Mouse (Mus musculus): ENCODE results near the gene March10. TPM values are rescaled to one million over a fixed set of nuclear protein-coding genes. Genes with fewer than 3 reads are reported as not detected.

Gene March10
- polyA plus RNA-seq, 1 experiment from 2014 or later, result not detected

DNA sequence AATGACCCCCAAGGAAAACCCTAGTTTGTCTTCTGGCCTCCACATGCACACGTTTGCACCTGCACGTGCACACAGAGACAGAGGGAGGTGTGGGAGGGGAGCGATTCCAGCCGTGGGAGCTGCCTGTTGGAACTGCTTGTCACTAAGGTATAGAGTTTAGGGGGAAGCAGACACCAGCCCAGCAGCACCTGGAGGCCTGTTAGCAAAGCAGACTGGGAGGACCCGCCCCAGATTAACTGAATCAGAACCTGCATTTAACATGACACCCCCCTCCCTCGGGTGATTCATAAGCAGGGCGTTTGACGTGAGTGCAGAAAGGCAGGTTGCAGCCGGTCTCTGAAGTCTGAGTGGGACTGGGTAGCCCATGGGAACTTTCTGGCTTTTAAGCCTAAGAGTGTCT lies 126.6 kb downstream of the March10 start:
- no peak for ATAC-seq (replicated peaks; ENCODE audit: insufficient number of reproducible peaks, insufficient read depth, low FRiP score, low read depth)
- no peaks in the 10 kb centered on the region for H3K36me3 ChIP-seq
- H3K9me3 ChIP-seq (replicated peaks), result no peaks in the 10 kb centered on the region
- 68% methylated on average over 9 of the region's 9 CpGs for whole genome bisulfite sequencing
- no peak overlapping the region for H3K27ac ChIP-seq
- H3K4me2 ChIP-seq, result no peak overlapping the region
- H3K27me3 ChIP-seq, result no peaks in the 10 kb centered on the region
- no peak overlapping the region for H3K9ac ChIP-seq
- no peak overlapping the region for H3K4me3 ChIP-seq
- H3K4me1 ChIP-seq (replicated peaks), result peaks cover 31% of the 10 kb centered on the region

DNA sequence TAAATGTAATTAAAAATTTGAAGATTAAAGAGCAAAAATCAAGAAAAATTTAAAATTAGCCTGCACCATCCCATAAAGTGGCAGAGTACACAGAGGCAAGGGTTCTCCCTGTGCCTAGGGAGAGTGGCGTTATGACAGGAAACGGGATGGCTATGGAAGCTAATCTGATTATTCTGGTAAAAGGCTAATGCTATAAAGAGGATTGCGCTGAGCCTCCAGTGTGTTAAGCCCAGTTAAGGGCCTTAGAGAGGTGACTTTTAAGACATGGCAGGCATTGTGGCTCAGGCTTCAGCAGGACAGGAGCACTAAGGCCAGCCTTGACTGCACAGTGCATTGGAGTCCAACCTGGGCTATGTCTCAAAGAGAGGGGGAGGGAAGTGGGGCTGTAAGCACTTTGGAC lies 129.4 kb downstream of the March10 start:
- Histone ChIP-seq H3K4me2 (no peak overlapping the region), H3K4me1 (replicated peaks) (peaks cover 10% of the 10 kb centered on the region), H3K27ac (no peak overlapping the region), H3K27me3 (no peaks in the 10 kb centered on the region), H3K4me3 (no peak overlapping the region), H3K9ac (no peak overlapping the region), H3K9me3 (replicated peaks) (no peaks in the 10 kb centered on the region), H3K36me3 (no peaks in the 10 kb centered on the region)
- ATAC-seq (replicated peaks; ENCODE audit: insufficient number of reproducible peaks, insufficient read depth, low FRiP score, low read depth), result no peak
- WGBS, result 91% methylated on average over 3 of the region's 3 CpGs

DNA sequence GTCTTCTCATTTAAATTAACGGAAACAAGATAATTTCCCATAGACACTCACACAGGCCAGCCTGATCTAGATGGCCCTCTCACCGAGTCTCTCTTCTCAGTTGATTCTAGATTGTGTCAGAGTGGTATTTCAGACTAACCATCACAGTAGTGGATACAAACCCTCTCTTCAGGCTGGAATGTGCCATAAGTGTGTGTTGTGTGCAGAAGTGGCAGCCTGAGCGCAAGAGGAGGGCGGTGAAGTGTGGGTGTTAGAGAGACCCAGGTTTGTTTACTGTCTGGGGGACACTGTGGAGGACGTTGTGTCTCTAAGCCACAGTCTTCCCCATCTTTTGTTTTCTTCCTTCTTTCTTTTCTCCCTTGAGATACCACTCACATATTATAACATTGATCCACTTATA lies 133.0 kb downstream of the March10 start:
- no peaks in the 10 kb centered on the region for H3K27me3 ChIP-seq
- WGBS, result 58% methylated on average over 5 of the region's 5 CpGs
- H3K4me3 ChIP-seq, result no peak overlapping the region
- ATAC-seq (replicated peaks; ENCODE audit: insufficient number of reproducible peaks, insufficient read depth, low FRiP score, low read depth), result no peak
- no peaks in the 10 kb centered on the region for H3K36me3 ChIP-seq
- no peaks in the 10 kb centered on the region for H3K4me1 ChIP-seq (replicated peaks)
- H3K4me2 ChIP-seq, result no peak overlapping the region
- no peak overlapping the region for H3K9ac ChIP-seq
- H3K9me3 ChIP-seq (replicated peaks), result no peaks in the 10 kb centered on the region
- H3K27ac ChIP-seq, result no peak overlapping the region

DNA sequence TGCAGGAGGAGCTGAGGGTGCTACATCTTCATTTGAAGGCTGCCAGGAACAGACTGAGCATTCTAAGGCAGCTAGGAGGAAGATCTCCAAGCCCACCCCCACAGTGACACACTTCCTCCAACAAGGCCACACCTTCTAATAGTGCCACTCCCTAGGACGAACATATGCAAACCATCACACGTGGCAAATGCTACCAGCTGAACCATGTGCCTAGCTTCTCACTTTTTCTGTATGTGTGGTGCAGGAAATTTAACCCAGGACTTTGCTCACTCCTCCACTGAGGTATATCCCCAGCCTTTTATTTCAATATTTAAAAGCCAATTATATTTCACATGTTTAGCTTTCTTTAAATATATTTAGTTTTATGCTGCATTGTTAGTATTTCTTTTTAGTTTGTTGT lies 135.4 kb downstream of the March10 start:
- H3K9me3 ChIP-seq (replicated peaks), result no peaks in the 10 kb centered on the region
- H3K4me1 ChIP-seq (replicated peaks), result no peaks in the 10 kb centered on the region
- 68% methylated on average over 2 of the region's 2 CpGs for WGBS
- H3K36me3 ChIP-seq, result no peaks in the 10 kb centered on the region
- H3K27me3 ChIP-seq, result no peaks in the 10 kb centered on the region
- no peak for ATAC-seq (replicated peaks; ENCODE audit: insufficient number of reproducible peaks, insufficient read depth, low FRiP score, low read depth)
- no peak overlapping the region for H3K4me3 ChIP-seq
- H3K27ac ChIP-seq, result no peak overlapping the region
- no peak overlapping the region for H3K9ac ChIP-seq
- H3K4me2 ChIP-seq, result no peak overlapping the region

DNA sequence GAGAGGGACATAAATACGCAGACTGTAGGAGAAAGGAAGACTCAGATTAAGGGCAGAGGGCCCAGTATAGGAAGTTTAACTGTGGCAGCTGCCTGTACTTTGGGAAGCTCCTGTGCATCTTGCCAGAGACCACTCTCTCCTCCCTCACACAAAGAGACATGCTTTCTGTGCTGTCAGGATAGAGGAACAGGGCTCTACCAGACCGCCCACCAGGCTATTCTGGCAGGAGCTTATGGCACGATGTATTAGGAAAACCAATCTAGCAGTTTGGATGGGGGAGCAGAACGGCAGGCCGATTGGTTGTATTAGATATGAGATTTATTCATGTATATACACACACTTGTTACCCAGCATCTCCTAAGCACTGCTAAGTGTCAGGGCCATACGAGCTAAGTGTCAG lies 138.8 kb downstream of the March10 start:
- Histone ChIP-seq H3K27ac (no peak overlapping the region), H3K9ac (no peak overlapping the region), H3K4me3 (no peak overlapping the region), H3K4me2 (no peak overlapping the region), H3K36me3 (no peaks in the 10 kb centered on the region), H3K9me3 (replicated peaks) (no peaks in the 10 kb centered on the region), H3K27me3 (no peaks in the 10 kb centered on the region), H3K4me1 (replicated peaks) (peaks cover 21% of the 10 kb centered on the region)
- WGBS, result 95% methylated on average over 6 of the region's 6 CpGs
- no peak for ATAC-seq (replicated peaks; ENCODE audit: insufficient number of reproducible peaks, insufficient read depth, low FRiP score, low read depth)

DNA sequence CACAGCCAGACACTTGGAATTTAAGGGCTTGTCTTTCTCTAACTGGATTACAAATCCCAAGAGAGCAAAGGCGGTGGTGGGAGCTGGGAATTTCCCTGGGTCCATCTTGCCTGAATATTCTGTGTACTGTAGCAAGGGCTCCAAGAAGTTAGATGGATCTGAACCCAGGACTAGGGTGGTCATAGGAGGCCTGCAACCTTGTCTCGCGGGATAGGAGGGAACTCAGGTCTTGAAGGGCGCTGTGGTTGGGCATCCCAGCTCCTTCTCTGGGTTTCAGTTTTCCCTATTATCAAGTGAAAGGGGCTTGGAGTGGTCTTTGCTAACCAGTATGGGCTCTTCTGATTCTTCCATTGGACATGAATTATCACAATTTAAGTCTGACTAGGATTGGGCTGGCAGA lies 140.4 kb downstream of the March10 start:
- Histone ChIP-seq H3K9ac (no peak overlapping the region), H3K9me3 (replicated peaks) (no peaks in the 10 kb centered on the region), H3K4me2 (no peak overlapping the region), H3K27me3 (no peaks in the 10 kb centered on the region), H3K4me3 (no peak overlapping the region), H3K4me1 (replicated peaks) (peaks cover 36% of the 10 kb centered on the region), H3K27ac (no peak overlapping the region), H3K36me3 (no peaks in the 10 kb centered on the region)
- no peak for ATAC-seq (replicated peaks; ENCODE audit: insufficient number of reproducible peaks, insufficient read depth, low FRiP score, low read depth)
- WGBS, result 91% methylated on average over 4 of the region's 4 CpGs

DNA sequence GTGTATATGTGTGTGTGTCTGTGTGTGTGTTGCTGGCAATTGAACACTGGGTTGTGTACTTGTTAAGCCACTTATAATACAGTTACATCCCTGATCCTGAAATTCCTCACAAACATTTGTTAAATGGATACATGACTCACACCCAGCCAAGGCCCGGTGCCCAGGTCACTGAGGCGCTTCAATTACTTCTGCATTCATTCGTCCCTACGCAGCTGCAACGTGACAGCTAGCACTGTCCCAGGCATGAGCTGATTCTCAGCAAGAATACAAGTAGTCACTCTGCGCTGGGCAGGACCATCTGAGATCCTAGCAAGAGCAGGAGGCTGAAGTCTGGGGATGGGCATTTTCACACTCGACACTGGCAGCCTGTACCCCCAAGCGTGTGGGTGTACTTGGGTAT lies 141.2 kb downstream of the March10 start:
- Histone ChIP-seq H3K27ac (no peak overlapping the region), H3K4me3 (no peak overlapping the region), H3K27me3 (no peaks in the 10 kb centered on the region), H3K9me3 (replicated peaks) (no peaks in the 10 kb centered on the region), H3K9ac (no peak overlapping the region), H3K36me3 (no peaks in the 10 kb centered on the region), H3K4me2 (no peak overlapping the region), H3K4me1 (replicated peaks) (peaks cover 39% of the 10 kb centered on the region)
- WGBS, result 78% methylated on average over 8 of the region's 8 CpGs
- no peak for ATAC-seq (replicated peaks; ENCODE audit: insufficient number of reproducible peaks, insufficient read depth, low FRiP score, low read depth)

DNA sequence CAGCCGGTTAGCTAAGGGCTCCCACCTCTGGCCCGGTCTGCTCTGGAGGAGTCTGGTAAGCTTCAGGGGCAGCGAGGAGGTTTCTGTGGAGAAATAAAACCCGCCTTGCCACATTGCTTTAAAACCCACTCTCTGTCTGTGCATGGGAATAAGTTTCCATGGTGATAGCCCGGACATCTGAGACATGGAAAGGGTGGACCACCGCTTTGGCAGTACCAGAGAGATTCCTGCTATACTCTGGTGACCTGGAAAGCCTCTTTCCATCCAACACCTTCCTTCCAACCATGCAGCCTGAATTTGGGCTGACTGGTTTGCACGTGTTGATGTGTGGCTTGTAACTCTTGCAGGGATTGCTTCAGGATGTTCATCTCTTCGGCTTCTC lies 142.9 kb downstream of the March10 start:
- Histone ChIP-seq H3K4me2 (no peak overlapping the region; the same call in 1 of the 2 replicates), H3K4me3 (no peak overlapping the region), H3K27ac (peak overlapping the region; percentile 58), H3K27me3 (no peaks in the 10 kb centered on the region), H3K4me1 (replicated peaks) (peaks cover 47% of the 10 kb centered on the region), H3K36me3 (no peaks in the 10 kb centered on the region), H3K9ac (no peak overlapping the region), H3K9me3 (replicated peaks) (no peaks in the 10 kb centered on the region)
- WGBS, result 27% methylated on average over 8 of the region's 8 CpGs
- ATAC-seq (replicated peaks; ENCODE audit: insufficient number of reproducible peaks, insufficient read depth, low FRiP score, low read depth), result no peak

DNA sequence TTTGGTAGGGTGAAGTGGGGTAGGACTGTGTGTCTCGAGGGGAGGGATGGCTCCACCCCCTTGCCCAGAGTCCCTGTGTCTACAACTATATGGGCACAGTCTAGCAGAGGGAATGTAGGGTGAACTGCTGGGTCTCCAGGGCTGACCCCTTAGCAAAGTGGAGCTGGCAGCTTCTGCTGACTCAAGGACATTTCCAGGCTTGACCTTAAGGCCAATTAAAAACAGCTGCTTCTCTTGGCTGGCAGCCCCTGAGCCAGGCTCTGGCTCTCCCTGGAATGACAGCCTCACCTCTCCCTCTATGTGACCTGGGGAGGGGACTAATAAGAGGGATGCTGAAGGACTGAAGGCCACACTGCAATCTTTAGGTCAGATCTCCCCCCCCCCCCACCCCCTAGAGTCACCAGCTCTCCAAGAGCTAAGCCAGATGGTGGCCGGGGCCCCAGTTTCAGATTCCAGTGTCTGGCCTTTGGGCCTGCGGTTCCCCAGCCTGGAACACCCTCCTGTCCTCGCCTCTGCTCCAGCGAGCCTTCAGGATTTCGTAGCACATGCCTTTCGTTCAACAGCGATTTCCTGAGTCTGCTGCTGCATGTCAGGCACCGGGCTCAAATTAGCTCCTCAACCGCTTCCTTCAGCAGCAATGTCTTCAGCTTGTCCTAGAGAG lies 143.4 kb downstream of the March10 start:
- 10% methylated on average over 10 of the region's 10 CpGs for WGBS
- H3K27me3 ChIP-seq, result no peaks in the 10 kb centered on the region

DNA sequence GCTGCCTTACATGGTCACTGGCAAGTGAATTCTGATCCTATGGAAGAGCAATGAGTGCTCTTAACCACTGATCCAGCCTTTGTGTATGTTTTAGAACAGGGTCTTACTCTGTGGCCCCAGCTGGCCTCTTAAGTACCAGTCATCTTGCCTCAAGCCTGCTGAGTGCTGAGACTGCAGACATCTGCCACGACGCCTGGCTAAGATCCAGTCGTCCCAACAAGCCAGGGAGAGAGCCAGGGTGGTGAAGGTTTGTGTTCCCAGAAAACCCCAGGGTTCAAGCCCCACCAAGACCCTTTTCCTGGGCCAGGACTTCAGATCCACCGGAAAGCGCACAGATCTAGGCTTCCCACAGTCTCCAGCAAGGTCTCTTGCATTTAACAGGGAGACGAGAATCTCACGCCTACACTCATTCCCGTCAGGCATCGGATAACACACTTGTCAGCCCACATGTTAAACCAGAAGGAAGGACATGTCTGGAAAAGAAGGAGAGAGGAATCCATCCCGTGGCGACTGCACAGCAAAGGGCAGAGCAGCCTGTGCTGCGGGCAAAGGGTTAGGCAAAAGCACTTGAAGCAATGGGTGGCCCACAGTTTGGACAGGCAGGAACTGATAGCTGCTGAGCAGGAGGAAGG lies 144.1 kb downstream of the March10 start:
- WGBS, result 31% methylated on average over 12 of the region's 12 CpGs
- ATAC-seq (replicated peaks; ENCODE audit: insufficient number of reproducible peaks, insufficient read depth, low FRiP score, low read depth), result no peak
- peaks cover 48% of the 10 kb centered on the region for H3K4me1 ChIP-seq (replicated peaks)
- no peaks in the 10 kb centered on the region for H3K27me3 ChIP-seq
- H3K4me3 ChIP-seq, result no peak overlapping the region
- peak overlapping the region; percentile 36 for H3K9ac ChIP-seq
- no peaks in the 10 kb centered on the region for H3K36me3 ChIP-seq
- no peak overlapping the region for H3K4me2 ChIP-seq
- H3K27ac ChIP-seq, result peak overlapping the region; percentile 58
- no peaks in the 10 kb centered on the region for H3K9me3 ChIP-seq (replicated peaks)

More for the DNA sequence above, 143.4 kb downstream of the March10 start:
- Histone ChIP-seq H3K36me3 (no peaks in the 10 kb centered on the region), H3K4me1 (replicated peaks) (peaks cover 48% of the 10 kb centered on the region), H3K9ac (0 out of 2 replicates have a peak overlapping the region, but pooled peaks have one; percentile 36), H3K4me3 (no peak overlapping the region), H3K4me2 (peak overlapping the region; percentile 2; the same call in 1 of the 2 replicates), H3K9me3 (replicated peaks) (no peaks in the 10 kb centered on the region), H3K27ac (peak overlapping the region; percentile 58)
- peak; percentile 59 for ATAC-seq (replicated peaks; ENCODE audit: insufficient number of reproducible peaks, insufficient read depth, low FRiP score, low read depth)

DNA sequence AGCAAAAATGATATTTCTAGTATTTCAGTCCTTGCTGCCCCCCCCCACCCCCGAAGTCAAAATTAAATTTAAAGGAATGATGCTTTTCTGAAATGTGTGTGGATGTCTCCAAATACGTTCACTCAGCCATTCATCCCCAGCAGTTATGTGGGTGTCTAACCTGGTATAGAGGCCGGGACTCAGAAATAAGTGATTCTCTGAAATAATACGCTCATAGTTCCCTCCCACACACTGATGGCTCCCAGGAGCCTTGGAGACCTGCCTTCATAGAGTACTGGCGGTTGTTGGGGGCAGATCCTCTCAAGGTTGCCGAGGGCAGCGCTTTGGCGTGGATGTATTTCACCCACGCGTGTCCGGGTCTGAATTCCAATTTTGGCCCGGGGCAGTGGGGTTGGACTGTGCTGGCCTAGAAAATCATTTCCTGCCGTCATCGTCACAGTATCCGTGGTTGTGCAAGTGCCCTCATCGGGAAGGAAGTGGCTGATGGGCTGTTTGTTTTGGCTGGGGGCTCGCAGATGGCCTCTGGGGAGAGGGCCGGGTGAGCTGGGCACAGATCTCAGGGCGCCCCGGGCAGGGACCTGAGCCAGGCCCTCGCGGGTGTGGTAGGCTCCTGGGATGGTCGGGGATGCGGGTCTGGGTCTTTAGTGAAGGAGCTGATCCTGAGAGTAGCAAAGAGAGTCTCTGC lies 145.1 kb downstream of the March10 start:
- H3K9ac ChIP-seq, result no peak overlapping the region
- peaks cover 48% of the 10 kb centered on the region for H3K4me1 ChIP-seq (replicated peaks)
- WGBS, result 60% methylated on average over 24 of the region's 24 CpGs

More for the DNA sequence above, 145.1 kb downstream of the March10 start:
- H3K4me3 ChIP-seq, result no peak overlapping the region
- 0 out of 2 replicates have a peak, but pooled peaks have one; percentile 11 for ATAC-seq (replicated peaks; ENCODE audit: insufficient number of reproducible peaks, insufficient read depth, low FRiP score, low read depth)
- H3K36me3 ChIP-seq, result no peaks in the 10 kb centered on the region
- H3K27me3 ChIP-seq, result no peaks in the 10 kb centered on the region
- H3K27ac ChIP-seq, result peak overlapping the region; percentile 39; the same call in 1 of the 2 replicates
- H3K9me3 ChIP-seq (replicated peaks), result no peaks in the 10 kb centered on the region
- H3K4me2 ChIP-seq, result peak overlapping the region; percentile 21; the same call in 1 of the 2 replicates

Measured in heart, embryonic 15.5 days (tissue).